Mouse (Mus musculus) spleen, embryonic (tissue): ENCODE measurements around the gene Prkcb.

Experiments used
- CTCF ChIA-PET: fragments of 350-600 bp; sonication (Branson Sonifier 250); formaldehyde crosslinking; loops from one replicate; lab custom pipeline; 2022; lab: Charles Lee

Prkcb gene

DNA sequence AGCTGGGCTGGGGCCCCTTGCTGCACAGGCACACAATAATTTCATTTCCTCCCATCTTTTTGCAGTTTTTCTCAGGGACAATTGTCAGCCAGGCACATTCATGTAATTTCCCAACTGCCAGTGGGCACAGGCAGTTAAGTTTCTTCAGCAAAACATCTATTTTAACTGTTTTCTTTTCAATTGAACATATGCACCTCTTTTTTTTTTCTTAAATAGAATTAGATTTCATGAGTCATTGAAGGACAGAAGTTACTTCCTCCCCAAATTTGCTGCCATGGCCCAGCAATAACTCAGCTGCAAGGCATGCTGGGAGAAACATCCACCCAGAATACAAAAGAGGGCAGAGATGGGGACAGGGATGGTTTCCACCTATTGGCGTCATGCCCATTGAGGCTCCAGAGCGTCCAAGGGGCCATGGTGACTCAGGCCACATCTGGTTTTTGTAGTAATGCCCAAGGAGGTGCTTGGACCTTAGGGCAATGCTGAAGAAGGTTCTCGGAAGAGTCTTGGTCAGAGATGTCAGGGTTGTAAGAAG, 284.6 kb downstream of the Prkcb start:
- CTCF ChIA-PET = no interaction called here

DNA sequence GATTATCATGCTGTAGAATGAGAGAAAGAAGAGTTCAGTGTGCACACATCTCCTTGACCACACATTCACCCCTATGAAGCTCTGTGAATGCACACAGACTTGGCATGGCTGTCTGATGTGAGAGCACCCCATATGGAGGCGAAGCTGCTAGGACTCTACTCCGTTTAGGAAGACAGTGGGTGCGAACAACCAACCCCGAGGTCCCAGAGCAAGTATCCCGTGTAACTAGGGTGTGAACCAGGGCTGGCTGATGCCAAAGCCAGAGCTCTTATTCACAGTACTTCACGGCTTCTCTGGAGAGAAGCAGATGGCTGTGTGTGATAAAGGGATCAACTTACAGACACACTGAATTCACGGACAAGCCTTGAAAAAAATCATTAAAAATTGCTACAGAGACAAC, 285.9 kb downstream of the Prkcb start:
- CTCF ChIA-PET = no interaction called here

DNA sequence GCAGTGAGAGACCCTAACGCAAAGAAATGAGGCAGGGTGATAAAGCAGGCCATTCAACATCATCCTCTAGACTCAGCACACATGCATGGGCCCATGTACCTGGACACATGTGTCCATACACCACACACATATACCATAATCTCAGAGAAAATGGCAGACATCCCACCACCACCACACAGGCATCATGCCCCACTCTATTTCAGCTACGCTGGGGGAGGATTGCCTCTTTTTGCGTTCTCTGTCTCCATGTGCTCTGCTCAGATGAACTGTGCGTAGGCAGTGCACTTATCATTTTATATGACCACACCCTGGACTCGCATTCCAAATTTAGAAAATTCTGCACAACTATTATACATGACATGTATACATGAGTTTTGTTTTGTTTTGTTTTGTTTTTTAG, 286.5 kb downstream of the Prkcb start:
- CTCF ChIA-PET = no interaction called here

DNA sequence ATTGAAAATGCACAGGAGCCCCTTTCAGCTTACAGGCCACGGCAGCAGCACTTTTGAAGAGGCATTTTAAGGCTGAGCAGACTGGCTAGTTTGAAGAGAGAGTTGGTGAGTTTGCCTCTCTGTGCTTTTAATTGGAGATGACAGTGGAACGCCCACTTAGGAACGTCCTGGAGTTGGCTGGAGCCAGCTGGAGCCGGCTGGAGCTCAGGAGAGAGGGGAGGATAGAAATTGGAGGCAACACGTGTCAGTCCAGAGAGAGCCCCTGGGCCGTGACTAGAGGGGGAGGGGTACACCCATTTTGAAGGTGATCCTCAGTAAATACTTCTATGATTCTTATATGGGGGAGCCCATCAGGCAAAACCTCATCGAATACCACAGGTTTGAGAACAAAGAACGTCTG, 287.0 kb downstream of the Prkcb start:
- CTCF ChIA-PET = no interaction called here

DNA sequence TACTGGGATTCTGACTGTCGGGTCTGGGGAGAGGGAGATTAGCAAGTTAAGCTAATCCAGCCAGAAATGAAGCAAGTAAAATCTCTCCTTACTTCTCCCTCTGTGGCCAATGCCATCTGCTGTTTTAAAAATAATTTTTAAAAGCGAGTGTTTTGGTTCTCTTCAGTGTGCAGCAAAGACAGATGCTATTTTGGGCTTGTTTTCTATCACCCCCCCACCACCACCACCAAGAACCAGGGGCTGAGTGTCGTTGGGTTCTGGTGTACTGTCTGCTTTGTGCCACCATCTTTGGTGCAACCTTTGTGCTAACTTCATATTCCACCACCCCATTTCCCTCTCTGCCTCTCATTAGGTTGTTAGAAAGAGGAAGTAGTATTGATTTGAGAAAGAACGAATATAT, 289.0 kb downstream of the Prkcb start:
- CTCF ChIA-PET = no interaction called here

DNA sequence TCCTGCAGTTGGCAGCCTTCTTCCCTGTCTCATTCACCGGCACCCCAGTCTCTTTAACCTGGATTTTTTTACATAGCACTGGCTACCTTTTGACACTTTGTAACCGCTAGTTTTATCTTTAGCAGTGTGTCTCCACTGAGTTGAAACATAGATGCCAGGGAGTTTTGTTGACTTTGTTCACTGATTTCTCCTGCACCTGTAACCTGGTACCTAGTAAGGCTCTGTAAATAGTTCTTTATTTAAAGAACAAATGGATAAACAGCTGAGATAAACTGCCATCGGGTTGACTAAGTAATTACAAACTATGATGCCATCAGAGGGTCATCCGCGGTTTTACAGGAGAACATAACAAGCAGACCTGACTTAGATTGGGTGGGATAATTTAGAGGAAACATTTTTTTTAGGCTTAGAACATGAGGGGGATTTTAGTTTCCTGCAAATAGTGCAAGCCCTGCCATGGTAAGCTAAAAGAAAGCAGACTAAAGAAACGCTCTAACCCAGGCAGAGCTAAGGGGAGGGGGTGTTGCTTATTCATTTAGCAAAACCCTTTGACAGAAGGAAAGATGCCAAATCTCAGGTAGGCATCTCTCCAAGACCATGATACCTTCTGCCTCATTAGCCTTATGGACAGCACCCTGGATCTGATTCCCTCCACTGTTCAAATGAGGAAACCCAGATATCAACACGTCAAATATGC, 291.1 kb downstream of the Prkcb start:
- CTCF ChIA-PET = no interaction called here

DNA sequence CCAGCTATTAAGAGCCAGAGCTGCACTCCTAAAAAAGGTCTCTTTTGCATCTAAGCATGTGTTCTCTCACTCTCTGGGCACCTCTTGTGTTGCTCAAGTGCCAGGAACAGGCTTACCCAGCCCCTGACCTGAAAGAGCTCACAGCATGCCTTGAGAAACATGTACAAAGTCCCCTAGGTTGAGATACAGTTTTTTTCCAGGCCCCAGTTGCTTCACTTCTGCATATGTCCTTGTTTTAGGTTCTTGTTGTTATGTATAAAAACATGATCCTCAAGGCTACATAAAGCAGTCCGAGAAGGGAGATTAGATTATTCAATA, 291.6 kb downstream of the Prkcb start:
- CTCF ChIA-PET = no interaction called here

DNA sequence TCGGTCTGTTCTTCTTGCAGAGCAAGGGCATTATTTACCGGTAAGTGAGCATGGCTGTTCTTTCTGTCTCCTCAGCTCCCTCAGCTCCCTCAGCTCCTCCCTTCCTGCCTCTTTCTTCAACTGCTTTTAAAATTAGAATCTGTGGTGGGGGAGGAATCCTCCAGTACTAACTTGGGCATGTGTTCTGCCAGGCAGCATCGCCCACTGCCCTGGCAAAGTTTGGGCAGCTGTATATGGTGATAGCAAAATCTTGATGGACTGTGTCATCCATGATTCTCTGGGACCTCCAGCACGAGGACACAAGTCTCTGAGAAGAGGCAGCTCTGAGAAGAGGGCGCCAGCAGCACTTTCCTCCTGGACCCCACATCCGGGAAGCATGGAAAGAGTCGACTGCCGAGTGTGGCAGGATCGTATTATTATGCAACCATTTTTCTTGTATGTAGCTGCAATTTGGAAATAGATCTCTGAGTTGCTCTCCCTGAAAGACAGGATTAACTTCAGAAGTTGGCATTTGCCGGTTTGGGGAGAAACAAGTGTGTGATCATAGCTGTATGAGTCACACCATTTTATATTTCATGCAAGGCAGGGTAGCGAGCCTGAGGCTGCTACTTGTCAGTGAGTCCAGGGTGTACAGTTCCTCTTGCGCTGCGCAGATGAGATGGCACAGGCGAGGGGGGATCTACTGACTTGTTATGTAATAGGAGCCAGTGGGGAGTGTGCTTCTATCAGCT, 296.0 kb downstream of the Prkcb start:
- CTCF ChIA-PET = no interaction called here

DNA sequence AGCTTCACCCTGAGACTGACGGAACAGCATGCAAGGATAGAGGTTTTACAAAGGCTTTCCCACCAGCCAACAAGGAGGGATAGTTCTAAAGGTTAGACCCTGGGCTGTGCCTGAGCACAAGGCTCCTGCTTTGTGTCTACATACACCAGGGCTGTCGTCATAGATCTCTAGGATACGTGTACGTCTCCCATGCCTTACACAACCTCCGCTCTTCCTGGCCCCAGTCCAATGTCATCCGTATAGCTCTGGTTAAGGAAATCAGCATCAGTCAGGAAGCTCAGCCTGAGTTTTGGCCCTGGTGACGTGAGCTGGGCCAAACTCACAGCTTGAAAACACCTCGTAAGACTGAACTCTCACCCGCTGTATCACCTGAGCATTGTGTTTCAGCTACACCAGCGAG, 307.3 kb downstream of the Prkcb start:
- CTCF ChIA-PET = no interaction called here

DNA sequence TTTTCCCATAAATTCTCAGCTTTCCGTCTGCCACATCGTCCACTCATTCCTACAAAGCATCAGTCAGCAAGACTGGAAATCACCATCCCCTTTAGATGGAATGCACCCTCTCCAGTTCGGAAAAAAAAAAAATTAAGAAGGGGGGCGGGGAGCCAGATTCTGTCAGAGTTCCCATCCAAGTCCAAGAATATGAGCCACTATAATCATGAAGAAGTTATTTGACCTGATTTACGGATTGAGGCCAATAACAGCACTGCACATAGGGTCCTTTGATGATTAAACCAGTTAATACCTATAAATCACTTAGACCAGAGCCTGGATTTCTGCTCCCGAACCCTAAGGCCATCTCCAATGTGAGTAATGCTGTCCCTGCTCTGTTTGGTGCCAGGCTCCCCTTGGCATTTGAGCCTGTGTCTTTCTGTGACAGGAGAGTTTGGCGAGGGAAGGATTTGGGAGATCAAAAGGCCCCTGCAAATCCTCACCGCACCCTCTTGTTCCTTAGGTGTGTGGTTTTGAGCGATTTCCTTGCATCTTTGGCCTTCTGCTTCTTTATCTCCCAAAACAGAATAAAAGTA, 308.1 kb downstream of the Prkcb start:
- CTCF ChIA-PET = interaction anchor here (0.5 kb wide), 1 partner anchor 260 kb away, joined by 3 read pairs; no protein-coding TSS in a partner anchor

DNA sequence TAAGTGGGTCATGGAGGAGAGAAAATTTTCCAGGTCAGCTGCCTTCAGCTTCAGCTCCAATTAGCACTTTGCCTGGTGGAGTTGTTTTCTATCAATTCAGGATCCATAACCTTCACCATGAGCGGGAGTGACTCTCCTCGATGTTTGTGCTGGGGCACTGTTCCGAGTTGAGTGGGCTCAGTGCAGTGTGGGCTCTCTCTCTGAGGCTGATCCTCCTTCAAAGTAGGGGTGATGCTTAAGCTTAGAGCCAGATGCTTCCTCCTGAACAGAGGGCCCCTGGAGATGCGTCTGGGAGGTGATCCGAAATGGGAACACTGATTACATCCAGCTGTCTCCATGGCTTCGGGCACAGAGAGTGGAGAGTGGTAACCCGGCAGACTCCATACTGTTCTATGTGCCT, 308.8 kb downstream of the Prkcb start:
- CTCF ChIA-PET = no interaction called here

DNA sequence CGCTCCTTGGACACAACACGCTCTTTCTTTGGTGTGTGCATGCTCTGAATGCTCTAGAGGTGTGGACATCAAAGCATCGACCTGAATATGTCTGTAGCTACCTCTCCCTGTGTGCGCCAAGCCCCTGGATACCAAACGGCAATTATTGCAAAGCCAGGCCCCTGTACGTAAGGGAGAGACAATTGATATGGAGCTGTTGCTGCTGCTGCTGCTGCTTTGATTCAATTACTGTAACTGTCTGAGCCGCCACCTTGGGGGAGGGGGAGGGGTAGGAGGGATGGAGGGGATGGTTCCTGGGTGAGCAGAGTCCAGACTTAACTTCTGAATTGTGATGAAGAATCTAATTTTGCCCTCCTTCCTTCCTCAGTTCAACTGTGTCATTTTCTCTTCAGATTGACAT, 312.3 kb downstream of the Prkcb start:
- CTCF ChIA-PET = interaction anchor here (0.6 kb wide), 1 partner anchor 17 kb away, joined by 3 read pairs; no protein-coding TSS in a partner anchor

DNA sequence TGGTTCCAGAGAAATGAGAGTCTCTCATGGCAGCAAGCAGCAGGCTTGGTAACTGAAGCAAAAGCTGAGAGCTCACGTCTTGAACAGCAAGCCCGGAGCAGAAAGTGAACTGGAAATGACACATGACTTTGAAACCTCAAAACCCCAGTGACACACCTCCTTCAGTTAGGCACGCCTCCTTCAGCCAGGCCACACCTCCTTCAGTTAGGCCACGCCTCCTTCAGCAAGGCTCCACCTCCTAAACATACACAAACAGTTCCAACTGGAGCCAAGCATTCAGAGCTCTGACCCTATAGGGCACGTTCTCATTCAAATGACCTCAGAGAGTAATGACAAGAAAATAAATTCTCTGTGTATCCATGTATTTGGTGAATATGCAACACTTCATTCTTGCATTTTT, 316.5 kb downstream of the Prkcb start:
- CTCF ChIA-PET = interaction anchor here (0.7 kb wide), 1 partner anchor 21 kb away, joined by 10 read pairs; no protein-coding TSS in a partner anchor

DNA sequence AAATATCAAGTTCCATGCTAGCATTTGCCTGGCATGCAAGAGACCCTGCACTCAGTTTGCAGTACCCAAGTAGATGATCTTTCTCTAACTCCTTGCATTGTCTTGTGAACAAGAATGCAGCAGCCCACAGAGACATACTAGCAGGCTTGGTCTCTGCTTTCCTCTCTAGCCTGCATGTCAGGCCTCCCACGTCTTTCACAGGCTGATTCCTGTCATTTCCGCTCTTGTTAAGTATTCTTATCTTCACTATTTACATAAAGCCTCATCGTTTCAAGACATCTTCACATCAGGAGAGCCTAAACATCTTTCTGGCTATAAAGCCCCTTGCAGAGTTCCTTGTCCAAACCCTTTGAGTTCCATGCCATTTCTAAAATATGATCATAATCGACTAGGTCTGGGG, 320.9 kb downstream of the Prkcb start:
- CTCF ChIA-PET = no interaction called here

DNA sequence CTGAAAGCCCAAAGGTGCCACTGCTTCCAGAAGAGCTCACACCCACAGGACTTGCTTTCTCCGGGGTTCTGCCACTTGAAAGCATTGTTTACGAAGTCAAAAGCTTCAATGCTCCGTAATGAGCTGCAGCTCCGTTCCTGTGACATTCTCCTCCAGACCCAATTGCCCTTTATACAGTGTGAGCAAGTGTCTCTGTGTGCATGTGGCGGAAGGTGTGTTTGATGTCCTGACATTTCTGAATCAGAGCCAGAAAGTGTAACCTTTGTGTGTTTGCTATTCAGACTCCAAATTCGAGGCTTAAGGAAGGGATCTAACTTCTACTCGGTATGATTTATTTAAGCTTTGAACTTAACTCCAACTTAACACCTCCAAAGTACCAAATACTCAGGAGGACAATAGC, 321.6 kb downstream of the Prkcb start:
- CTCF ChIA-PET = no interaction called here

DNA sequence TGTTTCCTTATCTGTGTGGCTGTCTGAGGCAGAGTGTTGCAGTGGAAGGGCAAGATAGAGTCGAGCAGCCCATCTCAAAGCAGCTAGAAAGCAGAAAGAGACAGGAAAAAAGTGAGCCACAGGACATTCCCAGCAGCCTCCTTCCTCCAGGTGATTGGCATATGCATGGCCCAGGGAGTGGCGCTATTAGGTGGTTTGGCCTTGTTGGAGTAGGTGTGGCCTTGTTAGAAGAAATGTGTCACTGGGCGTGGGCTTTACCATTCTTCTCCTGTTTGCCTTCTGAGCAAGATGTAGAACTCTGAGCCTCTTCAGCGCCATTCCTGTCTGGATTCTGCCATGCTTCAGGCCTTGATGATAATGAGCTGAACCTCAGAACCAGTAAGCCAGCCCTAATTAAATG, 325.3 kb downstream of the Prkcb start:
- CTCF ChIA-PET = interaction anchor here (0.6 kb wide), 1 partner anchor 55 kb away, joined by 5 read pairs; no protein-coding TSS in a partner anchor

DNA sequence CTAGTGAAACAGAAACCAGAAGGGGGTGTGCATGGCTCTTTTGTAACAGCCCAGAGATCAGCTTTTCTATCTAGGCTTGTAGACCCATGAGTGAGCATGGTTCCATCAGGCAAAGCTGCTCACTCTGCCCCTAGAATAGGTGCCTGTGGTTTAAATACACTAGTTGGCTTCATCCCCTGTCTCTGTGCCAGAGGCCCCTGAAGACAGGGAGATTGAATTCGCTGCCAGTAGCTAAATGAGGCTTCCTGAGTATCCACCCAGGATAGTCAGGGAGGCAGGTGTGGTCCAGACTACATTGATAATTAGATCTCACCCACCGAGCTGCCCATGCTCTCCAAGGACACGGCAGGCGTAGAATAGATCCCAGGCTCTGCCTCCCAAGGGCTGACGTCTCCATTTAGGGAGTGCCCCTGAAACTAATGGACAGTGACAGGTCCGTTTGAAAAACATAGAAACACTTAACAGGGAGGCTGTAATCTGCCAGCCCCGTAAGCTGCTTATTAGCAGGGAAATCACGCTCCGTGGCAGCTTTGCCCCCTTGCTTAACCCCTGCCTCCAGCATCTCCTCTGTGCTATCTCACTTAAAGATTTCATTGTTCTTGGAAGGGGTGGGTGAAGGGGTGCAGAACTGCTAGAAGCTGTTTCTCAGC, 333.7 kb downstream of the Prkcb start:
- CTCF ChIA-PET = no interaction called here

DNA sequence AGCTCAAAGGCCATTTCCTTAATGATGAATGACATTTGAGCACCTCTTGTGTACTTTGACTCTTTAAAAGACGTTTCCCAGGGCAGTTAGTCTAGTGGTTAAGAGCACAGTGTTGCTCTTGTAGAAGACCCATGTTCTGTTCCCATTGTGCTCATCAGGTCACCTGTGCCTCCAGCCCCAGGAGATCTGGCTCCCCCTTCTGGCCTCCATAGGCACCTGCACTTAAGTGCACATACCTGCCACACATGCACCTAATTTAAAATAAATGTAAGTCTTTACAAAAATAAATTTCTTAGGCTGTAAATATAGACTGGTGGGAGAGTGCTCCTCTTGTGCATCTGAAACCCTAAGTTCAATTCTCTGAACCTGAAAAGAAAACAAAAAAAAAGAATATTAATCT, 335.2 kb downstream of the Prkcb start:
- CTCF ChIA-PET = interaction anchor here (1.0 kb wide), 1 partner anchor 11 kb away, joined by 8 read pairs; no protein-coding TSS in a partner anchor

DNA sequence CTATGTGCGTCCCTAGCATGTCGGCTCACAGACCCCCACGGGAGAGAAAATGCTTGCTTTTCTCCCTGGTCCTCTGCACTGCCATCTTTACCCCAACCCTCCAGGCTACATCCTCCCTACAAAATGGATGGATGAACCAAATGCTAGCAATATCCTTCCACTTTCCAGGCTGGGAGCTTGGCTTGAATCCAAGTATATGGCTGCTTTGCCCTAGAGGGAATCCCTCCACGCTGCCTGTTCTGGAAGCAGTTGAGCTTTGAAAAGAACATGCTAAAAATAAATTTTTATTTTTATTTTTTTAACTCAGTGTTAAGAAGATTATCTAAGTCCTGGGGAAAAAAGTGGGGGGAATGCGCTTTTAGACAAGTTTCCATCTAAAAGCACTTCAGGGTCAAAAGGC, 339.5 kb downstream of the Prkcb start:
- CTCF ChIA-PET = no interaction called here

DNA sequence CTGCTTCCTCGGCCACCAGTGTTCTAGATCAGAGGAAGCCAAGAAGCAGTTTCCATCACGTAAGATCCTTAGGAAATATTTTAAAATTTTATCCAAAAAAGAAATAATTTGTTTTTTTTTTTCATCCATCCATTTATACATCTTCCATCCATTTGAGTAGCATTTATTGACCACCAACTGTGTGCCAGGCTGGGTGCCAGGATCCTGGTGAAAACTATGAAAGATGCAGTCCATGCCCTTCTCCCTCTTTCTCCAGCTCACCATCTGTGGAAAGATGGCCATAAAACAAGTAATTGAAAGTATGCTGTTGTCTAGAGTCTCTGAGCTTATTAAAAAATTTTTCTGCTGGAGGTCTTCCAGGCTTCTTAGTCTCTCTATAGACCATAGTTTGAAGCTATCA, 341.8 kb downstream of the Prkcb start:
- CTCF ChIA-PET = no interaction called here

DNA sequence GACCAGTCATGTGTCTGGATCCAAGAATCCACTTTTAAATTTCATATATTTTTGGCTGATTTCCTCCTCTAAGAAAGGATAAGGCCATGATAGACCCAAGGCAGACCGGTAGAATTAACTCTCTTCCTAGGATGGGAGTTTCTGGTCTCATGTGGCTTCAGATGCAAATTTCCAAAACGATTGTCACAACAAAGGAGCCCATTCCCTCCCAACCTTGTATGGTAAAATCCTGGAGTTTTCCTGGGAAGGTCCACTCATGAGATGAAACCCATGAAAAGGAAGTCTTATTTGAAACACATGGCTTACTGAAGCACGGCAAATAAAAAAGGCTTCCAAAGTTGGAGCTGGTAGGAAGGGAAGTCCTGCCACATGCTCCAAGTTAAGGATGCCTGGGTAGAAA, 342.6 kb downstream of the Prkcb start:
- CTCF ChIA-PET = no interaction called here

DNA sequence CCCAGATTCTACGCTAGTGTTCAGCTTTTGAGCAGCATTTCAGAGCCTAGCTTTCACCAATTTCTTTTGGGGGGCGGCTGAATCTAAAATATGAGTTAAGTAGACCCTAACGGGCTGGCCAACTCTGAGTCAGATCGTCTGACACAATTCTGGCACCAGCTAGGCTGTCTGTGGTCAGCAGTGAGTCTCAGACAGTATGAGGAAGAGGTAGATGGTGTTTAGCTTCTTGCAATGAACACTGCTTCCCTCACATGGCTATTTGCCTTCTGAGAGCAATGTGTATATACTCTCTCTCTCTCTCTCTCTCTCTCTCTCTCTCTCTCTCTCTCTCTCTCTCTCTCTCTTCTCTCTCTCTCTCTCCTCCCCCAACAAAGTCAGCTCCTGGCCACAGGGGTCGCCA, 344.4 kb downstream of the Prkcb start:
- CTCF ChIA-PET = interaction anchor here (0.6 kb wide), 1 partner anchor 515 kb away, joined by 4 read pairs; no protein-coding TSS in a partner anchor
